Mouse (Mus musculus): Measurements from ENCODE around the gene Zfp993.
"Not testable (repeated sequence)": the region's sequence is repeated elsewhere in the genome, so short reads cannot be mapped to it uniquely, and the experiment has no call there.

Gene Zfp993

DNA sequence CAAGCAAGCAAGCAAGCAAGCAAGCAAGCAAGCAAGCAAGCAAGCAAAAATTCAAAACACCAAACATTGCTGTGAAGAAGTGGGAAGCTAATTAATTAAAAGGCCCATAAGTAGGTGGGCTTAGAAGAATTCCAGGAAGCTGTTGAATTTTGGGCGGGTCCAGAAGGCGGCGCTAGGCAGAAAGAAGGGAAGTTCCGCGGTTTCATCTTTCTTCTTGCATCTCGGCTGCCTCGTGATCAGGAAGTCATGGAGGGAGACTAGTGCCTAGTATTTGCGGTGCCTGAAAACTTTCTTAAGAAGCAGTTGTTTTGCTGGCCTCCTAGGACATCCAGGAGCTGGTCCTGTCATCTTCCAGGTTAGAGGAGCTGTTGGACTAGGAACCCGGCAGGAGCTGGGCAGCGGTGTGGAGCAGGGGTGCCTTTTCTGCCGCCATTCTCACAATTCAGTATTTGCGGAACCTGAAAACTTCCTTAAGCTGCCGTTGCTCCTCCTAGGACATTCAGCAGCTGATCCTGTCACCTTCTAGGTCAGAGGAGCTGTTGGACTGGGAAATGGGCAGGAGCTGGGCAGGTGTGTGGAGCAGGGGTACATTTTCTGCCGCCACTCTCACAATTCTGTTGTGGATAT is at the start of gene Zfp993:
Gene Zfp993, plus strand, starts transcription at position 188 of the 627 bp plus-strand sequence.
- in situ Hi-C loops (cut with MboI; ENCODE audit: unreplicated experiment in 2 of 2) = not testable (repeated sequence)

DNA sequence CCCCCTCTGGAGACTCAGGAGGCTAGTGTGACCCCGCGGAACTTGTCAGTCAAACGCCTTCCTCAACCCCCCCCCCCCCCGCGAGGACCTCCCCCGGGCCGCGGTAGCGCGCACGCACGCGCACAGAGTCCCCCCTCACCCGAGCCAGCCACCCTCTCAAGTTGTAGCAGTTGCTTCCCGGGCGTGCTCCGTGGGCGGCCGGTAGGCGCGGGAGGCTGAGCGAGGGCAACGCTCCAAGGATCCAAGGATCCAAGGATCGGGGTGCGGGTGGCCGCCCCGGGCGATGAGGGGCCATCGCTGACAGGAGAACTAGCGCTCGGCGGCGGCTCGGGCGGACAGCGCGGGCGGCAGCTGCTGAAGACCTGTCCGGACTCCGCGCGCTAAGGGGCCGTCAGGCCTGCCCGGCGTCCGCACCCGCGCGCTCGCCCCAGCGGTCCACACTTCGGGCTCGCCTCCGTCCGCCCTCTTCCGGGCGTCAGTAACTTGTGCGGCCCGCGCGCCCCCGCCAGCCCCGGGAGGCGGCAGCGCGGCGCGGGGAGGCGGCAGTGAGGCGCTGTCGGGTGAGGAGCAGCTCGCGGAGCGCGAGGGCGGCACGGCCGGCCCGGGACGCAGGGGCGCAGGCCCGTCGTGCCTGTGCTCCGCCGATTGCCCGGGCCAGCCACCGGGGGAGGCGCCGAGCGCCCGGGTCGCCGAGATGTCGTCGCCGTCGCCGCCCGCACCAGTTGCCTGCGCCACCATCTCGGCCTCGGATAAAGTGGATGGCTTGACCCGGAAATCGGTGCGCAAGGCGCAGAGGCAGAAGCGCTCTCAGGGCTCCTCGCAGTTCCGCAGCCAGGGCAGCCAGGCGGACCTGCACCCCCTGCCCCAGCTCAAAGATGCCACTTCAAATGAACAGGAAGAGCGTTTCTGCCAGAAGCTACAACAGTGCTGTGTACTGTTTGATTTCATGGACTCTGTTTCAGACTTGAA is 30.6 kb upstream of the Zfp993 start:
- in situ Hi-C loops (cut with MboI; ENCODE audit: unreplicated experiment in 2 of 2) = not testable (repeated sequence)

DNA sequence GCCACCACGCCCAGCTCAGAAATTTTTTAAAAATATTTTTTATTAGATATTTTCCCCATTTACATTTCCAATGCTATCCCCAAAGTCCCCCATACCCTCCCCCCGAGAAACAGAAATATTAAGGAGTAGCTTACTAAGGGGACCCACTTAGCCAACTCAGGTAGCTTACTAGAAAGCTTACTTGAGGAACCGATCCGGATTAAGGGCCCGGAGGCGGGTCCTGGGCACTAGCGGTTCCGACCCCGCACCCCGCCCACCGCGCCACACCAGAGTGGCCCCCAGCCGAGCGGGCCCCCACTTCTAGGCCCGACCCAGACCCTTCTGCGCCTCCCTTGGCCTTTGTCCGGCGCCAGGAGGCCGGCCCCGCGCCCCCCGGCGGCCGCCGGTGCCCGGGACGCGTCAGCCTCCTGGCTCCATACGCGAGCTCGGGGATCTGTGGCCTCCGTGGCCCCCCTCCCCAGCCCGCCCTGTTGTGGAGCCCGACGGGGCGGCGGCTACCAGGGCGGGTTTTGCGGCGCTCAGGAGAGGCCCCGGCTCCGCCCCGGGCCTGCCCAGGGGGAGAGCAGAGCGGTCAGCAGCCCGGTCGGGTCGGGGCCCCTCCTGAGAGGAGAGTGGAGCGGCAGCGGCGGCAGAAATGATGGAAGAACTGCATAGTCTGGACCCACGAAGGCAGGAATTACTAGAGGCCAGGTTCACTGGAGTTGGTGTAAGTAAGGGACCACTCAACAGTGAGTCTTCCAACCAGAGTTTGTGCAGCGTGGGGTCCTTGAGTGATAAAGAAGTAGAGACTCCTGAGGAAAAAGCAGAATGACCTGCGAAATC is 7.0 kb upstream of the Zfp993 start:
- in situ Hi-C loops (cut with MboI; ENCODE audit: unreplicated experiment in 2 of 2) = not testable (repeated sequence)

DNA sequence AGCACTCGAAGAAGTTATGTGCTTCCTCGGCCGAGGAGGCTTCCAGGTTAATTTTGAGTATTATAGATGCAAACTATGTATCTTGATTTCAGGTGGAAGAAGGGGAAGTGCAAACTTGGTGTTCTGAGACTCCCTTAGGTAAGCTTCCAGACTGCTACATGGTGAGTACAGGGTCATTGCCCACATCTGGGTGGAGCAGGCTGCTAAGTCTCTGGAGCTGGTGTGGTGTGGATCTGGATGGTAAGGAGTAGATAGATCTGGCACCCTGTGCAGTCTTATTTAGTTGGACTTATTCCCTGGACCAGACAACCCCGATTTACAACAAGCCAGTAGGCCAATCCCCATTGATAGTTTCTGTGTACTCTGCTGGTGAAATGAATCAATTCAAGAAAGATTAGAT is 33.6 kb downstream of the Zfp993 start:
- in situ Hi-C loops (cut with MboI; ENCODE audit: unreplicated experiment in 2 of 2) = not testable (repeated sequence)

DNA sequence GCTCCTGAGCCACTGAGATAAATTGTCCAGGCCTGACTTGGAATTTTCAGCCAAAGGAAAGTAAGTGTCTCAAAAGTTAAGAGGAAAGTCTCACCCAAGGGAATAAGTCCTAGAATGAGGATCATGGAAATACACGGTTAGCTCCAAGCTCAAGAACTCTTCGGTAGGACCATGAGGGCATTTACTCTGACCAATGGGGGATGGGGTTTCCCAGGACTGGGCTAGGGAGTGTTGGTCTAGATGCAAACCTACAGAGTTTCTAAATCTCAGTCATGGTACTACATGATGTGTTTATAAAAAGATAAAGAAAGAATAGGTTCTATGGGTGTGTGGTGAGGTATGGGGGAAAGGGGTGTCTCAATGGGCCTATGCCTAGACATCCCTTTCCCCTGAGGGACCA is 38.9 kb downstream of the Zfp993 start:
- in situ Hi-C loops (cut with MboI; ENCODE audit: unreplicated experiment in 2 of 2) = not testable (repeated sequence)

DNA sequence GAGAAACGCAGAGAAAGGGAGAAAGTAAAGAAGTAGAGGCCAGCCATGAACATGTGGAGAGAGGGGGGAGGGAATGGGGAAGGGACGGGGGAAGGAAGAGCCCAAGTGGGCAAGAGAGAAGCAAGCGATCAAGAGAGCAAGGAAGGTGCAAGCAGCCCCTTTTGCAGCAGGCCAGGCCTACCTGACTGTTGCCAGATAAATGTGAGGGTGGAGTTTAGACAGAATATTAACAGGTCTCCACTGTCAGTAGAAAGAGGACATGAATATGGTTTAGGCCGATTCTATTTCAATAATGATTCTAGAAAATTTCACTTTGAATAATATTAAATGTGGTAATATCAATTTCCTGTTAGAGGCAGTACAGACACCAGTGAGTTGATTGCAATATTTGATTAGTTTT is 39.4 kb downstream of the Zfp993 start:
- in situ Hi-C loops (cut with MboI; ENCODE audit: unreplicated experiment in 2 of 2) = not testable (repeated sequence)

DNA sequence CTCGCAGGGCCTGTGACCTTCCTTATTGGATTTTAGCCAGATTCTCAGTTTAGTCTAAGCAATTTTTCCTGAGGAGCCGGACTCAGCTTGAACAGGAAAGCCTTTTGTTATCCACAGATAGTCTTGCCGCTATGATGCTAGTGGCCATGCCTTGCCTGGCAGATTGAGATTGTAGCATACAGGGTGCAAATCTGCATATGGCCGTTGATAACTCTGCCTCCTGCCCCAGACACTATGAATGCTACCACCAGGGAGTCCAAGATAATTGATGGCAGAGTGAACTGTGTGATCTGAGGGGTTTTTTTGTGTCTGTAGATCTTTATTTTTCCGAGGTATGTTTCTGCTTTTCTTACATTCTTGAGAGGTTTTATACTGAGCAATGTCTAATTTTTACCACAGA is 39.9 kb downstream of the Zfp993 start:
- in situ Hi-C loops (cut with MboI; ENCODE audit: unreplicated experiment in 2 of 2) = not testable (repeated sequence)

Measured in v-Abl transformed pro-B cells (cell line).